Mouse (Mus musculus) G1E (cell line): ENCODE data around the gene Gm49368. TPM values are rescaled to one million over a fixed set of nuclear protein-coding genes. Genes with fewer than 3 reads are reported as not detected.

ENCODE experiments used
- ATAC-seq: 2 replicates; pipeline ENCODE4 v1.8.0; 2016; ENCODE audit warnings: mild to moderate bottlenecking; ENCODE audit not compliant: insufficient number of reproducible peaks, poor library complexity, low FRiP score, severe bottlenecking; ENCODE audit errors: extremely low read depth
- DNase-seq: peaks from one replicate; pipeline ENCODE4 v3.0.0; 2012; ENCODE audit warnings: low spot score
- H3K27me3 ChIP-seq: 2 replicates; pipeline ENCODE4 v1.6.1; 2012; ENCODE audit warnings: mild to moderate bottlenecking, low read length, inconsistent platforms; ENCODE audit not compliant: insufficient read depth
- H3K36me3 ChIP-seq: replicated peaks from 2 replicates; pipeline ENCODE3; 2012; ENCODE audit warnings: mild to moderate bottlenecking, inconsistent platforms
- H3K4me1 ChIP-seq: 2 replicates; pipeline ENCODE4 v1.6.1; 2012; ENCODE audit warnings: low read depth, low read length, inconsistent platforms, mixed read lengths; ENCODE audit not compliant: insufficient read depth
- H3K4me3 ChIP-seq: 2 replicates; pipeline ENCODE4 v1.5.1; 2012; ENCODE audit warnings: low read depth, mild to moderate bottlenecking, inconsistent platforms, low read length, moderate library complexity, mixed read lengths
- H3K9me3 ChIP-seq: replicated peaks from 2 replicates; pipeline ENCODE4 v1.6.1; 2012; ENCODE audit warnings: inconsistent platforms
- CTCF ChIP-seq: IDR thresholded peaks from 2 replicates; pipeline ENCODE4 v1.5.1; 2012; ENCODE audit warnings: low read depth, low read length, inconsistent platforms, mixed read lengths
- GATA1 ChIP-seq: IDR thresholded peaks from 2 replicates; pipeline ENCODE4 v1.6.1; 2012; ENCODE audit warnings: borderline replicate concordance, low read length, inconsistent platforms, mixed read lengths
- GATA2 ChIP-seq: IDR thresholded peaks from 2 replicates; pipeline ENCODE4 v1.6.1; 2012; ENCODE audit warnings: low read depth, low read length, inconsistent platforms, borderline replicate concordance
- POLR2AphosphoS5 ChIP-seq: IDR thresholded peaks from 2 replicates; pipeline ENCODE4 v1.6.1; 2012; ENCODE audit warnings: low read depth, low read length, inconsistent platforms; ENCODE audit not compliant: insufficient replicate concordance
- TAL1 ChIP-seq: conservative IDR thresholded peaks from 2 replicates; pipeline ENCODE4 v1.6.1; 2012; ENCODE audit warnings: low read depth, low read length, inconsistent platforms, mixed read lengths
- polyA plus RNA-seq: library from polyadenylated mRNA; stranded (reverse); fragments of >175 nt; gene quantifications from 2 replicates; pipeline ENCODE4 v1.2.3, GENCODE M21; 2012
- total RNA-seq, 2 experiments: library from RNA; stranded (forward) in 1 of 2; stranded (reverse) in 1 of 2; fragments of 200-1000 nt in 1 of 2; fragments of >200 nt in 1 of 2; fragmentation: Nextera tagmentation in 1 of 2; gene quantifications; 2 replicates each; pipeline ENCODE4 v1.2.3; 2014 to 2017

Gm49368 gene
- total and polyA plus RNA-seq, 3 experiments: not detected

DNA sequence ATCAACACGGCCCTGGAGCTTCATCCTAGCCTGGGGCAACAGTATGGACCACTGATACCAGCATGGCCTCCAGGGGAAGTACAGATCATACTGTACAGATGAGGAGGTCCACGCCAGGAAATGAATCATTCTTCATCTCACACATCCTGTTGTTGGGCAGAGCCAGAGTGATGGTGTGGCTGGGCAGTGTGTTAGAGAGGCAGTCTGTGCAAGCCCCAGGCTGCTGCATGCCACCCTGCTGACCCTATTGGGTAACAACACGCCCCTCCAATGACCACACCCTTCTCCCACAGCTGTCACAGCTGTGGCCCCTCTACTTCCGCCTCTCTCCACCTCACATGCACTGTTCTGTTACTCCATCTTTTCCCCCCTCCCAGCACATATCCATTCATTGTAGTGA is 11.7 kb upstream of the Gm49368 start:
- H3K27me3 ChIP-seq: peaks cover 30% of the 10 kb centered on the region
- DNase-seq (no peak), ATAC-seq (no peak; the same call in 1 of the 2 replicates)
- H3K36me3 ChIP-seq: no peaks in the 10 kb centered on the region
- peaks cover 8% of the 10 kb centered on the region for H3K4me1 ChIP-seq
- no peaks in the 10 kb centered on the region for H3K9me3 ChIP-seq
- no peak for TF ChIP-seq POLR2AphosphoS5
- no peak for TF ChIP-seq GATA1
- no peak for TF ChIP-seq CTCF
- TF ChIP-seq TAL1: no peak
- no peak for TF ChIP-seq GATA2
- H3K4me3 ChIP-seq: no peak overlapping the region

DNA sequence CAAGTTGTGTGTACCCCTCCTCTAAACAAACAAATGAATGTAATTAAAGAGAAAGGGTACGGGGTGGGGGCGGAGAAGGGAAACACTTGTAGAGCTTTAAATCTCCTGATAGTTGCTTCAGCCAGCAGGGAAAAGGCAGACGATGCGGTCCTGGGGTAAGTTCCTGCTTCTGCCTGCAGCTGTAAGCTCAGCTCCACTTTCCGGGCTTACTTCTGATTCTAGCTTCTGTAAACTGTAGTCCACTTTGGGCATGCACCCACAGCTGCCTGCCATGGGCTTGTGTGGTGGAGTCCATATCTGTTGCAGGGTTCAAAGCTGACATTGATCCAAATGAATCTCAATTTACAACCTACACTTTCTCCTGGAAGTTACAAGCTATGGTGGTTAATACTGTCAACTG is 9.4 kb upstream of the Gm49368 start:
- Histone ChIP-seq H3K4me1 (peaks cover 8% of the 10 kb centered on the region), H3K4me3 (no peak overlapping the region), H3K9me3 (no peaks in the 10 kb centered on the region), H3K27me3 (peaks cover 38% of the 10 kb centered on the region), H3K36me3 (no peaks in the 10 kb centered on the region)
- no peak for DNase-seq
- no peak for TF ChIP-seq POLR2AphosphoS5
- TF ChIP-seq GATA2: no peak
- TF ChIP-seq GATA1: no peak
- TF ChIP-seq TAL1: no peak
- TF ChIP-seq CTCF: no peak
- no peak for ATAC-seq

DNA sequence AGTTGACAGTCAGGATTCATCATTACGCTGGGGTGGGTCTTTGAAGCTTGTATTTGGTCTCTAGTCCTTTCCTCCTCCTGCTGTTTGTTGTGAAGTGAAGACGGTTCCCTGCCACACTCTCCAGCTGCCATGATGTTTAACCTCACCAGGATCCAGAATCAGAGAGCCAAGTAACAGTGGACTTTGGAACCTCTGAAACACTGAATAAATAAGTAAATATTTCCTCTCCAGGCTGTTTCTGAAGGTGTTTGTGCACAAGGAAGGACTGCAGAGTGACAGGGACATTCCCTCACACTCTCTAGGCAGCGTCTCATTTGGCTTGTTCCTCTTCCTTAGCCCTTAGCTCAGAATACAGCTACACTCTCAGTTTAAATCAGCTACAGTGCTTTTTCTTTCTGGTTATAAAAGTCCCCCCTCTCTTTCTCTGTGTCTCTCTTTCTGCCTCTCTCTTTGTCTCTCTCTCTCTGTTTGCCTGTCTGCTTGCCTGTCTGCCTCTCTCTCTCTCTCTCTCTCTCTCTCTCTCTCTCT is 5.5 kb upstream of the Gm49368 start:
- TF ChIP-seq POLR2AphosphoS5 (no peak), GATA2 (no peak), TAL1 (no peak), CTCF (no peak), GATA1 (no peak)

DNA sequence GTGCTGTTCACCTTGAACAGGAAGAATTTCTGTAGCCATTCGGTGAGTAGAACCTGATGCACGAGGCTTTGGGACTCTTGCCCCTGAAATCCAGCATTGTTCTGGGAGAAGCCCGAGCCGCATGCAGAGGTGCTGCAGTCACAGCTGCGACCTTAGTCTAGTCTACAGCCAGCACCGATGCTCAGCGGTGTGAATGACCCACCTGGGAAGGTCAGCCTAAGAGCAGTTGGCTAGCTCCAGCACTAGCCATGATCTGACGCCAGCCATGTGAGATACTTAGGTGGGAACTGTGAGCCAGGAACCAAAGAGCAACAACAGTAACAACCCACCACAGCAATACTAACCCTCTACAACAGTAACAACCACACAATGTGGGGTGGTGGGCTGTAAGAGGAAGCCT is 4.6 kb upstream of the Gm49368 start:
- H3K9me3 ChIP-seq: no peaks in the 10 kb centered on the region
- no peaks in the 10 kb centered on the region for H3K4me1 ChIP-seq
- no peak overlapping the region for H3K4me3 ChIP-seq
- no peak for DNase-seq
- no peaks in the 10 kb centered on the region for H3K36me3 ChIP-seq
- peaks cover 34% of the 10 kb centered on the region for H3K27me3 ChIP-seq
- no peak for ATAC-seq
- no peak for TF ChIP-seq CTCF
- no peak for TF ChIP-seq GATA2
- TF ChIP-seq TAL1: no peak
- TF ChIP-seq POLR2AphosphoS5: no peak
- no peak for TF ChIP-seq GATA1

More for the DNA sequence above, 5.5 kb upstream of the Gm49368 start:
- Histone ChIP-seq H3K27me3 (peaks cover 38% of the 10 kb centered on the region), H3K4me1 (no peaks in the 10 kb centered on the region), H3K36me3 (no peaks in the 10 kb centered on the region), H3K9me3 (no peaks in the 10 kb centered on the region), H3K4me3 (no peak overlapping the region)
- DNase-seq (no peak), ATAC-seq (no peak)

DNA sequence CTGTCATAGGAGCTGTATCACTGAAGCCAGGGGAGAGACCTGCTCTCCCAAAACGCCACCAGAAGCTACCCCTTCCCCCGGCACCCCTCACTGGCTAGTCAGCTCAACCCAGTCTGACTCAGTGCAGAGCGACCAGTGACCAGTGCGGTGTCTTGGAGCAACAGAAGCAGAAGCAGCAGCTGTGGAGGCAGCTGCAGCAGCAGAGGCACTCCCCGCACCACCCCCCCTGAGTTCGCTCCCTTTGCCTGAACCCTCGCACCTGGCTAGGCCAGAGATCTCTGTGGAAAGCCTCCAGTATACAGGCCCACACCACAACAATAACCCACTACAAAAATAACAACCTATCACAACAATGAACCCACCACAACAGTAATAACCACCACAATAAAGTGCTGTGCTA is 3.9 kb upstream of the Gm49368 start:
- no peak for DNase-seq
- Histone ChIP-seq H3K4me3 (no peak overlapping the region), H3K36me3 (no peaks in the 10 kb centered on the region), H3K9me3 (no peaks in the 10 kb centered on the region), H3K4me1 (no peaks in the 10 kb centered on the region), H3K27me3 (peaks cover 28% of the 10 kb centered on the region)
- TF ChIP-seq POLR2AphosphoS5 (no peak), GATA1 (no peak)
- no peak for ATAC-seq

DNA sequence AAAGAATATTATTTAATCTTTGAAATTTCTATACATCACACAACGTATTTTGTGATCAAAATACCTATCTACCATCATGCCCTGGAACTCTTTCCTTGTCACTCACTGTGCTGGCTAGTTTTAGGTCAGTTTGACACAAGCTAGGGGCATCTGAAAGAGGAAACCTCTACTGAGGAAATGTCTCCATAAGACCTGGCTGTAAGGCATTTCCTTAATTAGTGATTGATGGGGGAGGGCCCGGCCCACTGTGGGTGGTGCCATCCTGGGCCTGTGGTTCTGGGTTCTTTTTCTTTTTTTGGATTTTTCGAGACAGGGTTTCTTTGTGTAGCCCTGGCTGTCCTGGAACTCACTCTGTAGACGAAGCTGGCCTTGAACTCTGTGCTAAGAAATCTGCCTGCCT is 3.4 kb upstream of the Gm49368 start:
- TF ChIP-seq GATA2 (no peak), POLR2AphosphoS5 (no peak), TAL1 (no peak), CTCF (no peak), GATA1 (no peak)

DNA sequence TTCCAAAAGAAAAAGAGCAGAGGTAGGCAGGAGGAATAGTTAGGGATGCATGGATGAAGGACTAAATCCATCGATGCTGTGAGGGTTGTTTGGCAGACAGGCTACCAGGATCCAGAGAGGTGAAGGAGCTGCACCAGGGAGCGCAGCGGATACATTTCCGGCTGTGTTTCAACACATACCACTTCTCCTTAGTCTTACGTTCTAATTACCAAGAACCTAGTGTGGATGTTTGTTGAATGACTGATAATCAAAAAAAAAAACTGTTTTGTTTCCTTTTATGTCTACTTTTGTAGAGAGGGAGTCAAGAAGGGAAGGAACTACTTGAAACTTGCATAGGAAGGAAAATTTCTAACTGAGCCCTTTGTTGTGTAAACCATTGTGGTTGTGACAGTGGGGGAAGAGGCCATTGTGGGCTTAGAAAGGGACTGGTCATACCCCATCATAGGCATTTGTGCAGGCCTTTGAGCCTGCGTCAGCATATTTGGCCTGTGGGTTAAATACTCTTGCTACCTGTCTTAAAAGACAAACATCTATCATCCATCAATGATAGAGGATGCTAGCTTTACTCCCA is 813 bp downstream of the Gm49368 start:
- Histone ChIP-seq H3K4me3 (no peak overlapping the region), H3K4me1 (peaks cover 2% of the 10 kb centered on the region; the same call in 1 of the 2 replicates), H3K27me3 (peaks cover 5% of the 10 kb centered on the region; the same call in 1 of the 2 replicates), H3K9me3 (no peaks in the 10 kb centered on the region), H3K36me3 (no peaks in the 10 kb centered on the region)
- no peak for TF ChIP-seq TAL1
- no peak for TF ChIP-seq POLR2AphosphoS5
- TF ChIP-seq GATA2: no peak
- TF ChIP-seq GATA1: no peak
- no peak for TF ChIP-seq CTCF
- ATAC-seq (no peak), DNase-seq (no peak)

More for the DNA sequence above, 3.4 kb upstream of the Gm49368 start:
- Histone ChIP-seq H3K9me3 (no peaks in the 10 kb centered on the region), H3K27me3 (peaks cover 26% of the 10 kb centered on the region), H3K4me1 (no peaks in the 10 kb centered on the region), H3K36me3 (no peaks in the 10 kb centered on the region), H3K4me3 (no peak overlapping the region)
- no peak for DNase-seq
- no peak for ATAC-seq
